Mouse (Mus musculus): ENCODE results near the gene Ccdc182.

Gene Ccdc182

DNA sequence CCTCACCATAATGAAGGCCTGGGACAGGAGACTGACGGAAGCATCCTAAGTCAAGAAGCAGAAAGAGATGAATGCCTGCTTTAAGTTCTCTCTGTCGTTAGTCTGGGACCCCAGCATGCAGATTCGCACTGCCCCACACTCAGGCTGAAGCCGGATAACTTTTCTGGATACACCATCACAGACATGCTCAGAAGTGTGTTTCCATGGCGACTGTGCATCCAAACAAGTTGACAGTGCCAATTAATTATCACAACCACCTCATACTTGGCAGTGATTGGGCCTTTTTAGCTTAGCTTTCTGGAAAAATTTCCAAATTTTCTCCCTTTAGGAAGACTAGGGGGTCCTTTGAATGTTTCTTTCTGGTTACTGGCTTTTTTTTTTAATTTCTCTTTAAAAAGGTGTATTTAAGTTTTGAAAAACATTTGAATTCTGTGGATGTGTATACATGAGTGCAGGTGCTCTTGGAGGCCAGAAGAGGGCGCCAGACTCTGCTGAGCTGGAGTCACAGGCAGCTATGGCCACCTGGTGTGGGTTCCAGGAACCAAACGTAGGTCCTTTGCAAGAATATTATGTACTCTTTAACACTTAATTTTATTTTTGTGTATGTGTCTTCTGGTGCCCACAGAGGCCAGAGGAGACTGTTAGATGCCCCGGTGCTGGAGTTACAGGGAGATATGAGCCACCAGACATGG lies 12.3 kb upstream of the Ccdc182 start:
- no peak for DNase-seq (ENCODE audit: low spot score in 2 of 2)

GRCm38 (mm10) chr11:88282516-88282915 lies 11.3 kb upstream of the Ccdc182 start:
- no peak for DNase-seq (ENCODE audit: low spot score in 2 of 2)

DNA sequence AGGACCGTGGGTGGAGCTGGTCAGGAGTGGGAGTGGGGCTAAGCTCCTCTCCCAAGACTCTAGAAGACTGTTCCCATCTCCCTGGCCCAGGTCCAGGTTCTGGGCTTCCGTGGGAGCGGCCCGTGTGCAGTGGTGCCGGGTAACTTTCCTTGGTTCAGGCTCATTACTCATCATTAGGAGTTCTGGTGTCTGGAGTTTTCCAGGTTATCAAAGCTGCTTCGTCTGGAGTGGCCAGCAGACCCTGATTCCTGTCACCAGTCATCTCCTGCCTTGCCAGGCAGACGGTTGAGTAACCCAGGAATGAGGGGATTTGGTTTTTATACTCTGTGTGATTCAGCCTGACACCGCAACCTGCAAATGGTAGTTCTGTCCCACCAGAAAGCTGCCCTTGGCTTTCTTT lies 7.8 kb upstream of the Ccdc182 start:
- DNase-seq (ENCODE audit: low spot score in 2 of 2) = no peak

GRCm38 (mm10) chr11:88288400-88288799 lies 5.5 kb upstream of the Ccdc182 start:
- no peak for DNase-seq (ENCODE audit: low spot score in 2 of 2)

DNA sequence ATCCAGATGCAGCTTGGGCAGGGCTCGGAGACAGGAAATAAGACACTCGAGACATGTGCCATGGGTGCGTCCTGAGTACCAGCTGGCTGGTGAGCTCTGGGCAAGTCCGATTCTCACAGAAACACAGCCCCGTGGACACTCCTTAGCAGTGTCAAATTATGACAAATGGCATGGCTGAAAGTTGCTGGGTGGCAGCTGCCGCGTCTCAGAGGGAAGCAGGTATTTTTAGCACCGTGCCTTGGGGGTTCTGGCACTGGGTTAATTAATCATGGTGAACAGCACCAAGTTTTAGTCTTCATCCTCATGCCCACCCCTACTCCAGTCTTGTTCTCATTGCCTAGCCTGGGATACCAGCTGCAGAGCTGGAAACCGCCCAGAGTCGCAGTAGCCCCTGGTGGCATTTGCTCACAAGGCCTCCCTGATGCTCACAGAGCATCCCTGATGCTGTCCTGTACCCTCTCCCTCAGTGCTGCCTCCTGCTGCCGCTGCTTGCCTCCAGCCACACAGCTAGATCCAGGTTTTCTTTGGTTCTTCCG lies 5.0 kb upstream of the Ccdc182 start:
- no peak for DNase-seq (ENCODE audit: low spot score in 2 of 2)

- no peak for DNase-seq (ENCODE audit: low spot score in 2 of 2)
Measured at GRCm38 (mm10) chr11:88291245-88291644, 2.6 kb upstream of the Ccdc182 start.

DNA sequence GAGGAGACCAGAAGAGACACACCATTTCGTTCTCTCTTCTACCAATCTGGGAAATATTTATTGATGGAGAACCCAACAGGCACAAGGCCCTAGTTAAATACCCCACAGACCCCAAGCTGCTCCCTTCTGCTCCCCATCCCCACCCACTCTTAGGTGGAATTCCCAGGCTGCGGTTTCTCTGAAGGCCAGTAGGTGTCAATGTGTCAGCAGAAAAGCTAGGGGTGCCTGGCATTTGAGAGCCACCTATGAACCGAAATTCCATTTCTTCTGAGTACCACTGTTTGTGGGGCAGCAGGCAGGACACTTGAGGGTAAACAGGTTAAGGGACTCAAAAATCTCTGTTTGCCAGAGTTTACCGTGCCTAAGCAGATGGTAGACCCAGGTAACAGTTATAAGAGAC lies 2.2 kb upstream of the Ccdc182 start:
- peak in 1 of 2 experiments; percentile 21 for DNase-seq (ENCODE audit: low spot score in 2 of 2)

DNA sequence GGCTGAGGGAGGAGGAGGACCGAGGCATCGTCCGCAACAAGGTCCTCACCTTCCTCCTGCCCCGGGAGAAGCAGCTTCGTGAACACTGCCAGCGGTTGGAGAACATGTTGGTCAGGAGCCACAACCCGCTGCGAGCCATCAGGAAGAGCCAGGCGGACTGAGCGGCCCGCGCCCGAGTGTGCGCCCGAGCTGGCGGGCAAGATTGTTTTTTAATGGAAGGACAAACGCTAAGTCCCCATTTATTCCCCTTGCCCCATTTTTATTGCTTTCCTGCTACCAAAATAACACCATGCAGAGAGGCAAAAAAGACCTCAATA lies 494 bp downstream of the Ccdc182 start:
- no peak for DNase-seq (ENCODE audit: low spot score in 2 of 2)

DNA sequence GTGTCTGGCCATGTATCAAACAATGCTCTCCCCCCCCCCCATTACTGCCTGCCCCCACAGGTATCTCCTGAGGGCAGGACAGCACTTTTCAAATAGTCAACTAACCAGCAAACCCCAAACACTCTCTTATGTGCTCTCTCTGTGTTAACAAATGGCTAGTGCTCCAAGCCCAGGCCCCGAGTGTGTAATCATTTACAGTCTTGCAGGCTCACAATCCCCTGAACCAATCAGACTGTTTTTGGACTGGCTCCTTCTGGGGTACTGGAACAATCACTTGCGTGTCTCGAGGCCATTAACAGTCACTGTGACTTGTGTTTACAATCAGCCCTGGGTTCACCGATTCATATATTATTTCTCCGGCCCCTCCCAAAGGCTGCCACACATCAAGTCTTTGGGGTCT lies 1.4 kb downstream of the Ccdc182 start:
- DNase-seq (ENCODE audit: low spot score in 2 of 2) = no peak

- DNase-seq (ENCODE audit: low spot score in 2 of 2) = no peak
Measured at GRCm38 (mm10) chr11:88297526-88297925, 3.7 kb downstream of the Ccdc182 start.

- DNase-seq (ENCODE audit: low spot score in 2 of 2) = no peak
Measured at GRCm38 (mm10) chr11:88299345-88299744, 5.5 kb downstream of the Ccdc182 start.

DNA sequence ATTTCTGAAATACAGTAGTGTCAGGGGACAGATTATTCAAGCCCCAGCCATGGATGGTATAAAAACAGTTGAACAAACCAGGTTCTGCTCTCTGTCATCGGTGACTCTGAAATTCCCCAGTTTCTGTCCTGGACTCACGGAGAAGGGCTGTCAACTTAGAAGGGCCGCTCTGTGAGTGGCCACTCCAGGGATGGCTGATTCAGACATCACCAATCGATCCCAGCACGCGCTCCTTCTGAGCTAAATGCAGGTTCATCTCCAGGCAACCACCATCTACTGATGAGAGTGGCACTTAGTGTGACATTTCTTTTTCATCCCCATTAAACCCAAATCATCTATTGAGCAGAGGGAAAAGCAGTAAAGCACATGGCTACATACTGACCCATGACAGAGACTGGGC lies 7.8 kb downstream of the Ccdc182 start:
- no peak for DNase-seq (ENCODE audit: low spot score in 2 of 2)

DNA sequence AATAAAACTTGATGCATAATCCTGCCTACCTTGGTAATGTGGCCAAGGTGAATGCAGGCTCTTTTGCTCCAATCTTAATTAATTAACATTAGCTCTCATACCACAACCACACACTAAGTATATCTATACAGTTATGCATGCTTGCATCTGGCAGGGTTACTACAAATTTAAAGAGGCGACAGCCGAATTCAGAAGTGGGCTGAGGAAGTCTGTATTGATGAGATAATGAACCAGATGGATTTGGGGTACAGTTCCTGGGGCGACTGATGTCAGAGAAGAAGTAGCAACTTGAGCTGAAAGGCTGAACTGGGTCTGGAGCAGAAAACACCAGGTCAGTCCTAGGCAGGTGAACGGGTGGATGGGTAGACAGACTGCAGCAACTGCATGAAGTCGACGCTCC lies 11.9 kb downstream of the Ccdc182 start:
- no peak for DNase-seq (ENCODE audit: low spot score in 2 of 2)

- no peak for DNase-seq (ENCODE audit: low spot score in 2 of 2)
Measured at GRCm38 (mm10) chr11:88307616-88308543, 14.0 kb downstream of the Ccdc182 start.

DNA sequence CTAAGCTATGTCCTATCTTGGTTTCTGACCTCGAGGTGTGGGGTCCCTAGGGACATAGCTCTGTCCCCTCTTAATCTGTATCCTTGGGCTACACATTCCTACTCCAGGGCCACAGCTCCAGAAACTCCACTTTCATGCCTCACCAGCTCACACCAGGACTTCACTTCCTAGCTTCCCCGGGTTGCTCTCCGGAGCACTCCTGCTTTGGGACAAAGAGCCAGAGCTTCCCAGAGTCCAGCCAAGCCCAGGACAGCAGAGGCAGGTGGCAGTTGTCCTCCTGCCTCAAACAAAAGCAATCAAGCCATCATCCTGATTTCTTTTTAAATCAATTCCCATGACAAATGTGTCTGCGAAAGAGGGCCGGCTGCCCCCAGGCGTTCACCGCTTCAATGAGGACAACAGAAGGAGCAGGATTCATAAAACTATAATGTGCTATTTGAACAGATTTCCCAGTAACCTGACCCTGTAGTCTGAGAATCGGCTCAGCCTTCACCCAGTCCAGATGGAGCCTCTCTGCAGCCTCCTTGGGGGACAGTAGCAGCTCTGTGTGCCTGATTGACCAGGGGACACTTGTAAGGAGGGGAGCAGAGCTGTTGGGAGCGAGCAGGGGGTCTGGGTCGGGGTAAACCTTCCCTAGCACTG lies 15.3 kb downstream of the Ccdc182 start:
- no peak for DNase-seq (ENCODE audit: low spot score in 2 of 2)

- DNase-seq (ENCODE audit: low spot score in 2 of 2) = no peak
Measured at GRCm38 (mm10) chr11:88310773-88311172, 16.9 kb downstream of the Ccdc182 start.

- no peak for DNase-seq (ENCODE audit: low spot score in 2 of 2)
Measured at GRCm38 (mm10) chr11:88311606-88312005, 17.7 kb downstream of the Ccdc182 start.

DNA sequence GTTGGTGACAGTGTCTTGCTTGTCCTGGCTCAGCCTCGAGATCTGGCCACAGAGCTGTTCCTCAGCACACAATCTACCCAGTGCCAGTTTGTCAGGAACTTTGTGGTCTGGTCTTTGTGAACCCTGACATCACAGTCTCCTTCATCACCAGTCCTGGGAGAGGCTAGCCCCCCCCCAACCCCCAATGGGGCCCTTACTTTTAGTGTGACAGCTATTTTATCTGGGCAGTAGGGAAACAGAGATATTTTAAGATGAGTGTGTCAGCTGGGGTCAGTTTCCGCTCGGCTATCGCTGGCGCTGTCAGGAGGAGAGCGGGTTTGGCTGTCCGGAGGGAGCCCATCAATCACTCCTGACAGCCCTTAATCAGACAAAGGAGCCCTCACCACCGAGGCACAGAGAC lies 19.7 kb downstream of the Ccdc182 start:
- no peak for DNase-seq (ENCODE audit: low spot score in 2 of 2)

GRCm38 (mm10) chr11:88314471-88314870 lies 20.6 kb downstream of the Ccdc182 start:
- DNase-seq (ENCODE audit: low spot score in 2 of 2) = no peak

DNA sequence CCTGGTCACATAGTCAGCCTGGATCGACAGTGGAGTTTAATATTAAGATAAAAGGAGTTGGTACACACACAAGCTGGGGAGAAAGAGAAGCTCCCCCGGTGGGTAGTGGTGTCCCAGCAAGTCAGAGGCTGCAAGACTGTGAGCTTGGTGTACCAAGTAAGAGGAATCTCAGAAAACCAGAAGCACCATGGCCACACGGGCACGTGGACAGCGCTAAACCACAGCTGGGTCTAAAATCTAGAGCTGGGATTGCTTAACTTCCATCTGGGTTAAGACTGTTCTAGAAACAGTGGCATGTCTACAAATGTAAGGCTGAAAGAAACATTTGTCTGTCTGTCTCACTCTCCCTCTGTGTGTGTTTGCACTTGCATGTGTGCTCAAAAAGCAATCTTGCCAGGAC lies 21.5 kb downstream of the Ccdc182 start:
- no peak for DNase-seq (ENCODE audit: low spot score in 2 of 2)

DNA sequence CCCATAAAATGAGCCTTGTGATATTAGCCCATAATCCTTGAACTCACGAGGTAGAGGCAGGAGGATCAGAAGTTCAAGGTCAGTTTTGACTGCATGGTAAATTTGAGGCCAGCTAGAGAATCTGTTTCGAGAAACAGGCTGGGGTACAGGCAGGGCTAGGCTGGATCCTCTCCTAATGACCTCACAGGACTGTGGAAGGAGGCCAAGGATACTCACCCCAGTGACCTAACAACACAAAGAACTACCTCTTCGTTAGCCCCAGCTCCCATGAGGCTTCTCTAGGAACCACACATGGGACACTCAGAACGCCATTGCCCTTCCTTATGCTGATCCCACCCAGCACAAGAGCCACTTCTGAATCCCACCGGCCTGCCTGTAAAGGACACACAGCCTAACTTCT lies 25.0 kb downstream of the Ccdc182 start:
- DNase-seq (ENCODE audit: low spot score in 2 of 2) = no peak

DNA sequence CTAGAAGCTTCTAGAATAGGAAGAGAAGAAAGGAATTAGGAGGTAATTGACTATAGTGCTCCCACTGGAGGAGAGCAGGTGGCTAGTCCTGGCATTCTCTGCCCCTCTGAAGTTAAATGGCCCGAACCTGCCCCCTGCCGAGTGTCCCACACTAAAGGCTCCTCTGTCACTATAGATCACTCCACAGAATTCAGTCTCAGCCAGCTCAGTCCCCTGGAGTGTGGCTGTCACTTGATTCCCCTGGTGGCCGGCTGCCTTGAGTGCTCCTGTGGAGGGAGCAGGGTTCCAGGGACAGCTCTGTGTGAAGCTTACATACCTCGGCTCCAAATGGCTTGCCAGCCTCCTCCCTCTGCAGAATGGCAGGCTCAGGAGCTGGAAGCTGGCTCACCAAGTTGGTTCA lies 33.2 kb downstream of the Ccdc182 start:
- DNase-seq (ENCODE audit: low spot score in 2 of 2) = no peak
